Mouse (Mus musculus) left cerebral cortex, adult 2 months (tissue): ENCODE measurements around the gene Gm49387. TPM values are rescaled to one million over a fixed set of nuclear protein-coding genes. Genes with fewer than 3 reads are reported as not detected.
A peak's percentile ranks its signal among the peaks of the same experiment; 100 is the strongest.

Experiments
- DNase-seq, 2 experiments: peaks; one replicate each; pipeline ENCODE4 v3.0.0; 2021 to 2022; ENCODE audit warnings: low spot score in 2 of 2, mixed read lengths in 1 of 2; ENCODE audit errors: extremely low spot score in 1 of 2
- H3K27ac ChIP-seq: fragments of 200-600 bp; 2 replicates; pipeline ENCODE4 v1.8.1; 2022
- H3K4me3 ChIP-seq: fragments of 200-600 bp; 2 replicates; pipeline ENCODE4 v1.8.1; 2022
- CTCF ChIP-seq: fragments of 200-600 bp; IDR thresholded peaks from 2 replicates; pipeline ENCODE4 v1.8.1; 2022; ENCODE audit warnings: antibody characterized with exemption, mild to moderate bottlenecking, moderate library complexity
- intact Hi-C: fragments of 180-260 bp; cut with DNase I; formaldehyde crosslinking; loops from one replicate; pipeline ENCODE4 v1.15.1; 2025
- total RNA-seq, 2 experiments: library from RNA; stranded (reverse); gene quantifications; 2 replicates each; pipeline ENCODE4 v1.2.3; 2021

The Gm49387 gene
- total RNA-seq, 2 experiments from 2014 or later = not detected

DNA sequence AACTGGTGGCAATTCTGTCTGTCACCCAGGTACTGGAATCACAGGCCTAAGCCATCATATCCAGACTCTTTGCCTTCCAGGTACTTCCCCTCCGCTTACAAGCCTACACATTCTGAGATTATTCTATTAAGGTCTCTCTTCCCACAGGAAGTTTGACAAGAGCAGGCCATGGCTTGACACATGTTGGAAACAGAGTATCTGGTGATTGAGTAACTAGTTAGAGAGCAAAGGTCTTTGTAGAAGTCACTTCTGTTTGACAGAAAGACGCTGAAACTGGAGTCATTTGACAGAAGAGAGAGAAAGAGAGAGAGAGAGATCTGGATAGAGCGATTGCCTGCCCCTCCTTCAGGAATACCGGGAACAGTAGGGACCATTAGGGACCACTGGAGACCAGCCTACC lies 109.8 kb downstream of the Gm49387 start:
- Histone ChIP-seq H3K27ac (no peak overlapping the region), H3K4me3 (no peak overlapping the region)
- DNase-seq = no peak
- TF ChIP-seq CTCF = no peak
- intact Hi-C loops = loop anchor here (5.0 kb wide), 1 partner anchor 61 kb away; the partner anchor contains the start of gene Colq

DNA sequence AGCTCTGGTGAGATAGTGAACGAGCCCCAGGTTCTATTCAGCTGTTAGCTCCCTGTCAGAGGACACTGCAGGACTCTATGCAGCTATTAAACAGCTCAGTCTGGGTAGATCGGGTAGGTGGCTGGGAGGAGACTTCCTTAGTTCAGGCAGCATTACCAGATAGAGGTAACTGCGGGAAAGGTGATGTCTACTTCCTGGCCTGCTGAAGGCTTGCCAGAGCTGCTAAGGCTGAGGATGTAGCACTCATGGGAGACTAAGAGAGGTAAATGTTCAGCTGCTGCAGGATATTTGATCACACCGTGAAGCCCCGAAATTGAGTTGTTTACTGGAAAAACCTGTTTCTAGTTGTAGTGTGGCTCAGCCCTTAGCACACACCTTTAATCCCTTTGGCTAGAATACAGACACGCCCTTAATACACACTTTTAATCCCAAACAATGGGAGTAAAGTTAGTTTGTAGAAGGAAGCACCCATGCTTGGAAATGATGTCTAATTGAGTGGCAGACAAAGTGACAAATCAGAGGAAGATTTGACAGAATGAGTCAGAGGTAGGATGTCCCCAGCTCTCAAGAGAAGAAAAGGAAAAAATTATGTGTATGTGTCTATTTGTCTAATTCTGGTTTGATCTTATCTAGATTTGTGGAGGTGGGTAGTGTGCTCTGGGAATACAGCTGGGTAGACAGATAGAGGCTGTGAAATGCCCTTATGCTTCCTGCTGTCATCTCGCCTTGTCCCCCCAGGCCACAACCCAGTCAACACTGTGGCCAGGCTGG lies 115.5 kb downstream of the Gm49387 start:
- H3K4me3 ChIP-seq = no peak overlapping the region
- DNase-seq = no peak
- intact Hi-C loops = no loop called here
- H3K27ac ChIP-seq = no peak overlapping the region
- TF ChIP-seq CTCF = no peak

DNA sequence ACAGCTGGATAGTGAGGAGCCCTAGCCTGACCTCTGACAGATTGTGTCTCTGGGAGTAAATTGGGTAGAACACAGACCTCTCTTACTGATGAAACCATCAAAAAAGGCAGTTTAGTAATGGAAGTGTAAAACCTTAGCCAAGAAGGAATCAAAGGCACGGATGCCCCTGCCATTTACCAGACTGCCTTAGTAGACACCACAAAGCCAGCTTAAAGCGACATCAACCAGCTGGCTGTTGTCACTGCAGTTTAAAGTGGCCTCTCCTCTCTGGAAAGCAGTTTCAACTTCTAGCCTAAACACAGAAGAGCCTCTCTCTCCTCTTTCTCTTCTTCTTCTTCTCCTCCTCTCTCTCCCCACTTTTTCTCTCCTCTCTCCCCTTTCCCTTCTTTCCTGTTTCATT lies 119.4 kb downstream of the Gm49387 start:
- intact Hi-C loops = loop anchor here (5.0 kb wide), 1 partner anchor 531 kb away; no protein-coding TSS in a partner anchor
- DNase-seq = no peak
- TF ChIP-seq CTCF = peak; percentile 33
- Histone ChIP-seq H3K4me3 (no peak overlapping the region), H3K27ac (no peak overlapping the region)

DNA sequence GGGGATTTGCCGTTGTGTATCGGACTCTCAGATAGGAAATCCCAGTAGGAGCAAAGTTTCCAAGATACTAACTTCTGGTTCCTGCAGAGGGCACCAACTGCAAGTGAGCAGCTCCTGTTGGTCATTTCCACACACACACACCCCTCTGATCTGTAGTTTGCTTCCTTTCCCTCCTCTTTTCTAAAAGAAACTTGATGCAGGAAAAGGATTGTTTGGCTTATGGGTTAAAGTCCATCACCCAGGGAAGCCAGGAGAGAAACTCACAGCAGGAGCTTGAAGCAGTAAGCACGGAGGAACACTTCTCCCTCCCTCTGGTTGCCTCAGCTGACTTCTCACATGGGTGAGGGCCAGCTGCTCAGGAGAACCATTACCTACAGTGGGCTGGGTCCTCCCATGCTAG lies 121.5 kb downstream of the Gm49387 start:
- no peak for DNase-seq
- intact Hi-C loops = loop anchor here (2.0 kb wide), 1 partner anchor 86 kb away; no protein-coding TSS in a partner anchor
- Histone ChIP-seq H3K4me3 (no peak overlapping the region), H3K27ac (no peak overlapping the region)
- TF ChIP-seq CTCF = peak; percentile 51

DNA sequence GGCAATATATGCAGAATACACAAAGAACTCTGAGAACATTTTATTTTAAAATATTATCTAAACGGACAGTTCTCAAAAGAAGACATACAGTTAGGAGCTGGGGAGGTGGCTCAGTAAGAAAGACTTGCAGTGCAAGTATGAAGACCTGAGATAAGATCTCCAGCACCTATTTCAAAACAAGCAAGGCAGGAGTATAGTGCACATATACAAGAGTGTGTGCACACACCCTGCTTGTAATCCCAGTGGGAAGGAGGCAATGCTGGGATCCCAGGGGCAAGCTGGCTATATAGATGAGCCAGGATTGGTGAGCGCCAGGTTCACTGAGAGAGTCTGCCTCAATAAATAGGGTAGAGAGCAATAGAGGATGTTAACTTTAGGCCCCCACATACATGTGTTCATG lies 124.8 kb downstream of the Gm49387 start:
- intact Hi-C loops = no loop called here
- no peak for TF ChIP-seq CTCF

DNA sequence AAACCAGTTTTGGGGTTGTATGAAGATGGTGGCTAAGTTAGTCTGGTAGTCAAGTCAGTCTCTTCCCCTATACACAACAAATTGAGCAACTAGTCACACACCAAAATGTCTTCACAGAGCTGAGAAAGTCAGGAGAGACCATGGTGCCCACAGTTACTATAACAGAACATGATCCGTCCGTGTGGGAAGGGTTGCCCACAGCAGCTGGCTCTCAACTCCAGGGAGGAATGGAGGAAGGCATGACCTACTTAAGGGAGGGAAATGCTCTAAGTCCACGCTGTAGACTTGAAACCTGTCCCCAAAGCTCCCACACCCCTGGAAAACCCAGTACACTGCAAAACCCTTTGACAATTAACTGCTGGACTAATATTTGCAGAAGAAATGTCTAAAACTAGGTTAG lies 130.4 kb downstream of the Gm49387 start:
- intact Hi-C loops = no loop called here
- no peak overlapping the region for H3K27ac ChIP-seq
- no peak for TF ChIP-seq CTCF
- no peak overlapping the region for H3K4me3 ChIP-seq
- no peak for DNase-seq

More for the DNA sequence above, 124.8 kb downstream of the Gm49387 start:
- no peak for DNase-seq
- H3K4me3 ChIP-seq = no peak overlapping the region
- no peak overlapping the region for H3K27ac ChIP-seq

DNA sequence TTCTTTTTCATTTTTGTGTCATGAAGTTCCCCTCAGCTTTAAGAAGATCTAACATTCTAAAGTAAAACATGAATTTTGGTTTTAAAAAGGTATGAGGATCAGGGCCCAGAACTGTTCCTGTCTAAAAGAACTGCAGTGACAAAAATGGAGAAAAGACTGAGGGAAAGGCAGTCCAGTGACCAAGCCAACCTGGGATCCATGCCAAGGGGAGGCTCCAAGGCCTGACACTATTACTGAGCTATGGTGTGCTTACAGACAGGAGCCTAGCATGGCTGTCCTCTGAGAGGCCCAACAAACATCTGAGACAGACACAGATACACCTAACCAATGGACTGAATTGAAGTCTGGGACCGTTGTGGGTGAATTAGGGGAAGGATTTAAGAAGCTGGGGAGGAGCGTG lies 130.8 kb downstream of the Gm49387 start:
- Histone ChIP-seq H3K27ac (no peak overlapping the region), H3K4me3 (no peak overlapping the region)
- DNase-seq = no peak
- intact Hi-C loops = no loop called here
- TF ChIP-seq CTCF = no peak

DNA sequence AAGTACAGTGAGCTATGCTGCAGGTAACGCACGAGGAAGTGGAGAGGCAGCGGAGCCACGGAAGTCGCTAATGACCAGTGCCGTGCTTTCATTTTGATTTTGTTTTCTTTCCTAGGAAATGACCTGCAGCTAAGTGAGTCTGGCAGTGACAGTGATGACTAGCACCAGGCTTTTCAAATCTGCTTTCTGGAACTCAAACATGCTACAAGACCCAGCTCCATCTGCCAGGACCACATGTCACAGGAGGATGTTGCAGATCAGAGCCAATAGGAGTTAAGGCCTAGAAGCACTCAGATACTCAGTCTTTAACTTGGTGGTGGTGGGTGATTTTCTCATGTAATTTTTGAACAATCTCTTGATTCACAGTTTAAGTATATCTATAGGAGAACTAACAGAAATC lies 134.2 kb downstream of the Gm49387 start:
- DNase-seq = no peak
- Histone ChIP-seq H3K4me3 (no peak overlapping the region), H3K27ac (no peak overlapping the region)
- TF ChIP-seq CTCF = no peak
- intact Hi-C loops = no loop called here

DNA sequence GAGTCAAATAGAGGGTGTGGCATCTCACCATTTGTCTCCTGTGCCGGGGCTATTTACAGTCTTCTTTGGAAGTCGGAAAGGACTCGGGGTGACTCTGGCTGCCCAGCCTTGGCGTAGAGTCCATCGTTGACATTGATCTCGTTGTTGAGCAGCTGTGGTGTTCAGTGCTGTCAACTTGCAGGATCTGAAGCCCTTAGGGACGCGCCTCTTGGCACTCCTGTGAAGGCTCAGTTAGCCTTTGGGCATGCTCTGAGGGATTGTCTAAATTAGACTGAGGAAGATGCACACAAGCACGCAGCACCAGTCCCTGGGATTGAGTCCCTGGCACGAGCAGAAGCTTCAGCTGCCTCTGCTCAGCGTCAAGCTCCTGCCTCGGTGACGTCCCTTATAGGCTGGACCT lies 137.3 kb downstream of the Gm49387 start:
- H3K27ac ChIP-seq = no peak overlapping the region

More for the DNA sequence above, 137.3 kb downstream of the Gm49387 start:
- DNase-seq = no peak
- H3K4me3 ChIP-seq = no peak overlapping the region
- TF ChIP-seq CTCF = no peak
- intact Hi-C loops = no loop called here

Other genes starting within 250 kb of the Gm49387 start
- gene Sh3bp5, start 204.8 kb downstream of the Gm49387 start, total RNA-seq = 10 to 100 TPM; 63.5 to 65.4 TPM
- 10 to 100 TPM; 12.7 to 15.1 TPM for gene Eaf1, start 146.5 kb downstream of the Gm49387 start, total RNA-seq
- gene Mettl6, start 145.8 kb downstream of the Gm49387 start, total RNA-seq = 10 to 100 TPM; 32.7 to 35.6 TPM
- gene Colq, start 49.5 kb downstream of the Gm49387 start, total RNA-seq = 1 to 10 TPM; 1.1 to 1.8 TPM
- gene Btd, start 150 bp upstream of the Gm49387 start, total RNA-seq = 1 to 10 TPM; 8.4 to 8.8 TPM
- gene Hacl1, start 408 bp upstream of the Gm49387 start, total RNA-seq = 1 to 10 TPM; 4.4 to 6.7 TPM
- gene Ankrd28, start 189.8 kb upstream of the Gm49387 start, total RNA-seq = 10 to 100 TPM; 47.8 to 51.3 TPM